Mouse (Mus musculus): Measurements from ENCODE around the gene Cyp4a12b.
"Not testable (repeated sequence)": the region's sequence is repeated elsewhere in the genome, so short reads cannot be mapped to it uniquely, and the experiment has no call there.

GRCm38 (mm10) chr4:115396950-115397349, 14.5 kb upstream of the Cyp4a12b start:
- TF ChIP-seq CTCF (IDR thresholded peaks at IDR 0.05; ENCODE audit: control insufficient read depth, insufficient read depth, low read length); POLR2A (IDR thresholded peaks at IDR 0.05; ENCODE audit: borderline replicate concordance, control insufficient read depth, low read depth, low read length): not testable (repeated sequence)
